Mouse (Mus musculus) layer of hippocampus, adult 9-11 months (tissue): ENCODE results near the gene Heatr5b.
A peak's percentile ranks its signal among the peaks of the same experiment; 100 is the strongest.
"Not testable (repeated sequence)": the region's sequence is repeated elsewhere in the genome, so short reads cannot be mapped to it uniquely, and the experiment has no call there.

Experiments
- DNase-seq: peaks from one replicate; pipeline ENCODE4 v3.0.0; 2022

Heatr5b gene

GRCm38 (mm10) chr17:78834856-78835835 is at the start of gene Heatr5b, which contains the start of gene Gpatch11:
Heatr5b (minus strand) TSS chr17:78835364.
Gpatch11 (plus strand) TSS chr17:78835567.
- DNase-seq: peak; percentile 98

GRCm38 (mm10) chr17:78883291-78883690 is 48.1 kb upstream of the Heatr5b start:
- no peak for DNase-seq

GRCm38 (mm10) chr17:78882401-78883112 is 47.4 kb upstream of the Heatr5b start, which contains the start of gene Eif2ak2:
Eif2ak2 (minus strand) TSS chr17:78882573.
- DNase-seq: peak; percentile 36

- DNase-seq: no peak
These were observed 46.7 kb upstream of the Heatr5b start for GRCm38 (mm10) chr17:78881878-78882304.

- DNase-seq: no peak
These were observed 38.7 kb upstream of the Heatr5b start for GRCm38 (mm10) chr17:78873886-78874285.

GRCm38 (mm10) chr17:78856243-78856642 is 21.1 kb upstream of the Heatr5b start:
- no peak for DNase-seq

GRCm38 (mm10) chr17:78842271-78842928 is 7.2 kb upstream of the Heatr5b start:
- no peak for DNase-seq

- DNase-seq: no peak
These were observed 892 bp upstream of the Heatr5b start for GRCm38 (mm10) chr17:78836056-78836455.

- no peak for DNase-seq
These were observed 10.8 kb downstream of the Heatr5b start for GRCm38 (mm10) chr17:78824346-78824745.

GRCm38 (mm10) chr17:78809582-78809981 is 25.6 kb downstream of the Heatr5b start:
- DNase-seq: no peak

- DNase-seq: no peak
These were observed 26.1 kb downstream of the Heatr5b start for GRCm38 (mm10) chr17:78809019-78809418.

- no peak for DNase-seq
These were observed 37.9 kb downstream of the Heatr5b start for GRCm38 (mm10) chr17:78797222-78797621.

- no peak for DNase-seq
These were observed 40.8 kb downstream of the Heatr5b start for GRCm38 (mm10) chr17:78794390-78794789.

- no peak for DNase-seq
These were observed 43.0 kb downstream of the Heatr5b start for GRCm38 (mm10) chr17:78792122-78792521.

GRCm38 (mm10) chr17:78791690-78792070 is 43.5 kb downstream of the Heatr5b start:
- no peak for DNase-seq

- no peak for DNase-seq
These were observed 44.0 kb downstream of the Heatr5b start for GRCm38 (mm10) chr17:78791068-78791689.

GRCm38 (mm10) chr17:78788273-78788672 is 46.9 kb downstream of the Heatr5b start:
- not testable (repeated sequence) for DNase-seq

- DNase-seq: no peak
These were observed 56.4 kb downstream of the Heatr5b start for GRCm38 (mm10) chr17:78778765-78779164.

- DNase-seq: no peak
These were observed 62.8 kb downstream of the Heatr5b start for GRCm38 (mm10) chr17:78772317-78772716.

- no peak for DNase-seq
These were observed 64.2 kb downstream of the Heatr5b start for GRCm38 (mm10) chr17:78770932-78771331.

GRCm38 (mm10) chr17:78769341-78769740 is 65.8 kb downstream of the Heatr5b start:
- DNase-seq: no peak

GRCm38 (mm10) chr17:78768937-78769336 is 66.2 kb downstream of the Heatr5b start:
- DNase-seq: no peak
